8 mouse cellular contexts compared by ENCODE assay signal in the genomic region with DNA sequence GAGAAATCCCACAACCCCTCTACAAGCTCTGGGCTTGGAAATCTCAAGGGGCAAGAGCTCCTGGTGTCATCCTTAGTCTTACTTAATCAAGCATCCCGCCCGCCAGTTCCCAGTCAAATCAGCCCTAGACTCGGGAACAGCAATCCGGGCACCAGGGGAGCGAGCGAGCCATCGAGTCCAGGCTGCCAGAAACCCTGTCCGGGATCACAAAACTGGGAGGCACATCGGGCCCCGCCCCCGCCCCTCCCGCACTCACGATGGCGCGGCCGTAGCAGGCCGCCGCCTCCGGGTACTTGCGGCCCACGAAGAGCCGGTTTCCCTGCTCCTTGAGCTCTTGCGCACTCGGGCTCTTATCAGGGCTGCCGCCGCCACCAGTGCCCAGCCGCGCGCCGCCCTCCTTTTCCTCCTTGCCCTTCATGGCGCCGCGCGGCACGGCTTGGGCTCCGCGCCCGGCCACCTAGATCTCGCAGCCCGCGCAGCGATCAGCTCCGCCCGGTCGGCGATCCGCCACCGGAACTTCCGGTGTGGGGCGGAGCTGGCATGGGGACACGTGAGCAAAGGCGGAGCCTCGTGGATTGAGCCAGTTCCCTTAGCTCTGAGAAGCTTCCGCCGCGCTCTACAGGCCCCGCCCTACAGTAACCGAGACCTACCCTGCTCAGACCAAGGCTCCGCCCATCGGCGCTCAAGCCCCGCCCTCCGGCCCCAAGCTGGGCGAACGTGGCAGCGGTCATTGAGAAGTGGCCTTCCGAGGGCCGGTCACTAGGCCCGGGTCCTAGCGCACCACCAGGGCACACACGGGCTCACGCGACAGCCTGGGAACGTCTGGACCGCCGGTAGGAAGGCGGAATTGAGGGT. TPM values are rescaled to one million over a fixed set of nuclear protein-coding genes. Genes with fewer than 3 reads are reported as not detected.
DNase-seq lines count a peak whose midpoint lies in the region; ATAC-seq lines count a peak whose summit lies in the region.

No protein-coding gene starts in this region.

- peak; percentile 99 for DNase-seq in ZHBTc4 (ENCODE audit: low read depth, low spot score)
- DNase-seq in gastrocnemius, adult 8-10 months (ENCODE audit: low spot score in 2 of 2), result peak; percentile 99 to 100
- DNase-seq in induced T-regulatory cell, adult 2 months (ENCODE audit: low read depth), result peak; percentile 99
- DNase-seq in left cerebral cortex, adult 9 months (ENCODE audit: low spot score in 2 of 2), result peak; percentile 98 to 99
- DNase-seq in right cerebral cortex, postnatal 14 days, result peak; percentile 97
- peak; percentile 99 for DNase-seq in urinary bladder, postnatal 36 days (ENCODE audit: low spot score in 2 of 2)

- ATAC-seq in common myeloid progenitor, adult 5-6 weeks (replicated peaks; ENCODE audit: low read depth, poor library complexity, severe bottlenecking), result peak; percentile 77
- ATAC-seq in megakaryocyte progenitor cell, adult 5-6 weeks (replicated peaks; ENCODE audit: poor library complexity), result peak; percentile 71

RNA-seq across cellular contexts. Expression of a gene that starts 0.5 kb away (rescaled TPM):
- 60.4 and 84.7 TPM in 2 replicates for total RNA-seq in common myeloid progenitor, adult 5-6 weeks (2017)
- total RNA-seq in gastrocnemius, adult 8-10 months (2022), result 100 to 1,000 TPM in 1 of 4 experiments, 10 to 100 TPM in 3; 87.3 to 101 (median 91.1) TPM
- total RNA-seq in megakaryocyte progenitor cell, adult 5-6 weeks (2015), result 66.5 and 73.4 TPM in 2 replicates
- 99.5 and 106 TPM in 2 replicates for total RNA-seq in megakaryocyte progenitor cell, adult 5-6 weeks (2017)

RNA-seq across cellular contexts. Expression of a gene that starts 4.0 kb away (rescaled TPM):
- total RNA-seq in common myeloid progenitor, adult 5-6 weeks (2017), result 15.4 and 21.7 TPM in 2 replicates
- total RNA-seq in gastrocnemius, adult 8-10 months (2022), result 10 to 100 TPM; 11.0 to 13.0 (median 11.4) TPM
- total RNA-seq in megakaryocyte progenitor cell, adult 5-6 weeks (2015), result 12.0 and 15.6 TPM in 2 replicates
- 19.5 and 22.8 TPM in 2 replicates for total RNA-seq in megakaryocyte progenitor cell, adult 5-6 weeks (2017)

RNA-seq across cellular contexts. Expression of a gene that starts 4.4 kb away (rescaled TPM):
- total RNA-seq in common myeloid progenitor, adult 5-6 weeks (2017), result 0.46 TPM in 1 of 2 replicates, not detected in the other
- total RNA-seq in gastrocnemius, adult 8-10 months (2022), result 10 to 100 TPM in 3 of 4 experiments, 1 to 10 TPM in 1; 9.5 to 18.5 (median 16.7) TPM
- total RNA-seq in megakaryocyte progenitor cell, adult 5-6 weeks (2015), result 1.0 and 1.1 TPM in 2 replicates
- 2.5 TPM in 1 of 2 replicates, not detected in the other for total RNA-seq in megakaryocyte progenitor cell, adult 5-6 weeks (2017)

RNA-seq across cellular contexts. Expression of a gene that starts 8.9 kb away (rescaled TPM):
- total RNA-seq in common myeloid progenitor, adult 5-6 weeks (2017), result not detected in 2 replicates
- 10 to 100 TPM in 2 of 4 experiments, 1 to 10 TPM in 2; 9.1 to 15.3 (median 12.3) TPM for total RNA-seq in gastrocnemius, adult 8-10 months (2022)
- total RNA-seq in megakaryocyte progenitor cell, adult 5-6 weeks (2015), result 0.17 and 0.32 TPM in 2 replicates
- total RNA-seq in megakaryocyte progenitor cell, adult 5-6 weeks (2017), result 0.54 and 0.78 TPM in 2 replicates

RNA-seq across cellular contexts. Expression of a gene that starts 9.2 kb away (rescaled TPM):
- 10.2 and 21.0 TPM in 2 replicates for total RNA-seq in common myeloid progenitor, adult 5-6 weeks (2017)
- 10 to 100 TPM in 3 of 4 experiments, 1 to 10 TPM in 1; 9.8 to 13.2 (median 11.7) TPM for total RNA-seq in gastrocnemius, adult 8-10 months (2022)
- total RNA-seq in megakaryocyte progenitor cell, adult 5-6 weeks (2015), result 10.0 and 10.1 TPM in 2 replicates
- total RNA-seq in megakaryocyte progenitor cell, adult 5-6 weeks (2017), result 16.1 and 18.0 TPM in 2 replicates

Comparison
In these comparisons a context has a peak if more than half of its experiments do, and no peak if none do; other contexts are left out.
1. Peak in every context shown above with its lines: DNase-seq and ATAC-seq.